Mouse (Mus musculus): ENCODE measurements around the gene Lrrc8d. TPM values are rescaled to one million over a fixed set of nuclear protein-coding genes. Genes with fewer than 3 reads are reported as not detected.
"Not testable (repeated sequence)": the region's sequence is repeated elsewhere in the genome, so short reads cannot be mapped to it uniquely, and the experiment has no call there.

Gene Lrrc8d
- polyA plus RNA-seq, 1 experiment from 2014 or later = 14.1 TPM

GRCm38 (mm10) chr5:105672332-105672731 lies 27.4 kb upstream of the Lrrc8d start:
- no peak overlapping the region for H3K9ac ChIP-seq
- no peak overlapping the region for H3K4me3 ChIP-seq (replicated peaks)
- no peak overlapping the region for H3K4me2 ChIP-seq
- no peaks in the 10 kb centered on the region for H3K9me3 ChIP-seq
- no peak overlapping the region for H3K27ac ChIP-seq
- H3K36me3 ChIP-seq = no peaks in the 10 kb centered on the region
- 63% methylated on average over 4 of the region's 4 CpGs for WGBS
- no peaks in the 10 kb centered on the region for H3K4me1 ChIP-seq
- ATAC-seq (ENCODE audit: insufficient read depth, low FRiP score, low read depth) = no peak
- H3K27me3 ChIP-seq (replicated peaks) = no peaks in the 10 kb centered on the region

DNA sequence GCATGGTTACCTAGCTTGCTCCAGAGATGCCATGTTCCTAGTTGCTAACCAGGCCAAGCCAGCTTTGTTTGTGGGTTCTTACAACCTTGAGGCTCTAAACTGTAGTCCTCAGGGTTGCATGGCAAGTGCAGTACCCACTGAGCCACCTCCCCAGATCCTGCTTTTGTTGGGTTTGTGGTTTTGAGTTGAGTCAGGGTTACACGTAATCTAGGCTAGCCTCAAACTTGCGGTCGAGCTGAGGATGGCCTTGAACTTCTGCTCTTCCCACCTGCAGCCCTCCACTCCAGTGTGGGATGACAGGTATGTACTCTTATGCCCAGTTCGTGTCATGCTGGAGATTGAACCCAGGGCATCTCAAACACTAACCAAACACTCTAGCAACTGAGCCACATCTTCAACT lies 24.3 kb upstream of the Lrrc8d start:
- 75% methylated on average over 4 of the region's 4 CpGs for WGBS
- Histone ChIP-seq H3K4me1 (0 out of 2 replicates have a peak, but pooled peaks cover 5% of the 10 kb centered on the region), H3K9ac (no peak overlapping the region), H3K27ac (no peak overlapping the region), H3K4me3 (replicated peaks) (no peak overlapping the region), H3K27me3 (replicated peaks) (no peaks in the 10 kb centered on the region), H3K9me3 (no peaks in the 10 kb centered on the region), H3K36me3 (no peaks in the 10 kb centered on the region), H3K4me2 (no peak overlapping the region)
- no peak for ATAC-seq (ENCODE audit: insufficient read depth, low FRiP score, low read depth)

DNA sequence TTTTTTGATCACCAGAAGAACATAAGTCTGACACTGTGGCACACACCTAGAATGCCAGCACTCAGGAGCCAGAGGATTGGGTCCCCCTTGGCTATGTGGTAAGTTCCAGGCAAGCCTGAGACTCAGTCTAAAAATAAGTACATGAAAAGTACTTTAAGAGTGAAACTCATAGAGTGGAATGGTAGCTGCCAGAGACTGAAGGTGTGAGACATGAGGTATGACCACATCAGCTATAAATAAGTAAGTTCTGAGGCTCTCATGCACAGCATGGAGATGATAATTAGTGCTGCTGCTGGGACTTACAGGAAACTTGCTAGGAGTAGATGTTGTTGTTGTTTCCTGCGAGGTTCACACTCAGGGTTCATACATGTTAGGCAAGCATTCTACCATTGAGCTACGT lies 22.7 kb upstream of the Lrrc8d start:
- Histone ChIP-seq H3K4me1 (0 out of 2 replicates have a peak, but pooled peaks cover 5% of the 10 kb centered on the region), H3K27me3 (replicated peaks) (no peaks in the 10 kb centered on the region), H3K9me3 (no peaks in the 10 kb centered on the region), H3K4me3 (replicated peaks) (no peak overlapping the region), H3K27ac (no peak overlapping the region), H3K9ac (no peak overlapping the region), H3K4me2 (no peak overlapping the region), H3K36me3 (no peaks in the 10 kb centered on the region)
- ATAC-seq (ENCODE audit: insufficient read depth, low FRiP score, low read depth) = no peak
- WGBS = 75% methylated on average over 2 of the region's 2 CpGs

DNA sequence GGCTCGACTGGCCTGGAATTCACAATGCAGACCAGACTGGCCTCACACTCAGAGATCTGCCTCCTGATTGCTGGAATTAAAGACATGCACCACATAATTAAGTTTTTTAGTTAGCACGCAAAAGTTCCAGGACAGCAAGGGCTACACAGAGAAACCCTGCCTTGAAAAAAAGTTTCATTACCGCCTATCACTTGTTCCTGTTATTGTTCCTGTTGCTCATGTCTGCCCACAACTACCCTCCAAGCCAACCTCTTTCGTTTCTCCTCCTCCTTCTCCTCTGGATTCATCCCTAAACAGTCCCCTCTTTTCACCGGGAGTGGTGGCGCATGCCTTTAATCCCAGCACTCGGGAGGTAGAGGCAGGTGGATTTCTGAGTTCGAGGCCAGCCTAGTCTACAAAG lies 21.5 kb upstream of the Lrrc8d start:
- Histone ChIP-seq H3K4me3 (replicated peaks) (no peak overlapping the region), H3K27me3 (replicated peaks) (no peaks in the 10 kb centered on the region), H3K9ac (no peak overlapping the region), H3K4me1 (0 out of 2 replicates have a peak, but pooled peaks cover 5% of the 10 kb centered on the region), H3K27ac (no peak overlapping the region), H3K9me3 (no peaks in the 10 kb centered on the region), H3K36me3 (no peaks in the 10 kb centered on the region), H3K4me2 (no peak overlapping the region)
- whole genome bisulfite sequencing = 84% methylated on average over 8 of the region's 8 CpGs
- ATAC-seq (ENCODE audit: insufficient read depth, low FRiP score, low read depth) = no peak

GRCm38 (mm10) chr5:105679261-105679660 lies 20.5 kb upstream of the Lrrc8d start:
- no peak for ATAC-seq (ENCODE audit: insufficient read depth, low FRiP score, low read depth)
- Histone ChIP-seq H3K36me3 (no peaks in the 10 kb centered on the region), H3K4me1 (0 out of 2 replicates have a peak, but pooled peaks cover 5% of the 10 kb centered on the region), H3K27me3 (replicated peaks) (no peaks in the 10 kb centered on the region), H3K27ac (no peak overlapping the region), H3K9me3 (no peaks in the 10 kb centered on the region), H3K4me2 (no peak overlapping the region), H3K4me3 (replicated peaks) (no peak overlapping the region), H3K9ac (no peak overlapping the region)
- 52% methylated on average over 4 of the region's 4 CpGs for WGBS

DNA sequence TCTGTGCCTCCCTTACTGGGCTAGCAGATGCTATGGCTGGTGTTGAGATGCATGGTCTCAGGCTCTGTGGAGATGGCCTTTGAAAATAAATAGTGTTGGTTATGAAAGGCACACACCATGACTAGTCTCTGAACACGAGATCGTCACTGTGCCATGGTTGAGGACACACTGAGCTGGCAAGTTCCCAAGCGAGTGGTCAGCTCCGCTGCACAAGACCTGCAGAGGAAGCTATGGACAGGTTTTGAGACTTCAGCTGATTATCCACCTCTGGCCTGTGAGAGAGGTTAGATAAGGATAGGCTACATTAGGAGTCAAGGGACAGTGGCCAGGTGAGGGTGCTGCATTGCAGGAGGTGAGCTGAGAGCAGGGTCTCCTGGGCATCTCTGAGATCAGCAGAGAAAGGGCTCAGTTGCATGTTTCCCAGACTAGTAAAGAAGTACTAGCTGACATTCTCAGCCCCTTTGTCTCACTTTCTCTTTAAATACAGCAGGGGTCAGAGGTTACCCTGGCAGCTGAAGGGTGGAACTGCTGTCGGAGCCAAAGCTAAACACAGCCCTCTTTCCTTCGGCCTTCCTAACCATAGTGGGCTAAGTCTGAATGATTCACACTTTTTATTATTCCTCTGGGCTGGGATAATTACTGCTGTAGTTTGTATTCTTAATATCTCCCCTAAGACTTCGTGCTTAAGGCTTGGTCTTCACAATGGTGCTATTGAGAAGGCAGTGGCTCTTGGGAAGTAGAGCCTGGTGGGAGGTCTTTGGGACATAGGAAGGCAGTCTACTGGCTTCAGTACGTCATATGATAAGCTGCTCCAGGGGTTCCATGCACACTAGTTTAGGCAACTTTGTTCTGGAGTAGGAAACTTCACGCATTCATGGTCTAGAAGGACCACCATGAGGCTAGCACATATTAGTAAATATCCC lies 19.6 kb upstream of the Lrrc8d start:
- 60% methylated on average over 9 of the region's 9 CpGs for WGBS
- no peak overlapping the region for H3K27ac ChIP-seq
- H3K4me1 ChIP-seq = 0 out of 2 replicates have a peak, but pooled peaks cover 5% of the 10 kb centered on the region
- H3K9me3 ChIP-seq = no peaks in the 10 kb centered on the region
- no peaks in the 10 kb centered on the region for H3K36me3 ChIP-seq
- H3K4me2 ChIP-seq = no peak overlapping the region
- ATAC-seq (ENCODE audit: insufficient read depth, low FRiP score, low read depth) = no peak
- H3K4me3 ChIP-seq (replicated peaks) = no peak overlapping the region
- no peaks in the 10 kb centered on the region for H3K27me3 ChIP-seq (replicated peaks)
- no peak overlapping the region for H3K9ac ChIP-seq

GRCm38 (mm10) chr5:105682143-105682611 lies 17.6 kb upstream of the Lrrc8d start:
- no peak for ATAC-seq (ENCODE audit: insufficient read depth, low FRiP score, low read depth)
- Histone ChIP-seq H3K27me3 (replicated peaks) (no peaks in the 10 kb centered on the region), H3K9me3 (no peaks in the 10 kb centered on the region), H3K27ac (no peak overlapping the region), H3K4me2 (no peak overlapping the region), H3K4me1 (0 out of 2 replicates have a peak, but pooled peaks cover 5% of the 10 kb centered on the region), H3K9ac (no peak overlapping the region), H3K4me3 (replicated peaks) (no peak overlapping the region), H3K36me3 (no peaks in the 10 kb centered on the region)
- WGBS = 63% methylated on average over 9 of the region's 9 CpGs

GRCm38 (mm10) chr5:105683912-105684350 lies 15.8 kb upstream of the Lrrc8d start:
- Histone ChIP-seq H3K9me3 (no peaks in the 10 kb centered on the region), H3K9ac (no peak overlapping the region), H3K36me3 (no peaks in the 10 kb centered on the region), H3K27ac (no peak overlapping the region), H3K4me3 (replicated peaks) (no peak overlapping the region), H3K27me3 (replicated peaks) (no peaks in the 10 kb centered on the region), H3K4me2 (no peak overlapping the region), H3K4me1 (0 out of 2 replicates have a peak, but pooled peaks cover 5% of the 10 kb centered on the region)
- ATAC-seq (ENCODE audit: insufficient read depth, low FRiP score, low read depth) = no peak
- 45% methylated on average over 4 of the region's 4 CpGs for WGBS

GRCm38 (mm10) chr5:105684861-105685600 lies 14.7 kb upstream of the Lrrc8d start:
- no peak overlapping the region; the same call in 1 of the 2 replicates for H3K4me2 ChIP-seq
- H3K9ac ChIP-seq = no peak overlapping the region
- no peaks in the 10 kb centered on the region for H3K36me3 ChIP-seq
- no peak overlapping the region for H3K4me3 ChIP-seq (replicated peaks)
- H3K27ac ChIP-seq = no peak overlapping the region
- no peak for ATAC-seq (ENCODE audit: insufficient read depth, low FRiP score, low read depth)
- H3K4me1 ChIP-seq = 0 out of 2 replicates have a peak, but pooled peaks cover 3% of the 10 kb centered on the region
- WGBS = 23% methylated on average over 14 of the region's 14 CpGs
- no peaks in the 10 kb centered on the region for H3K27me3 ChIP-seq (replicated peaks)
- no peaks in the 10 kb centered on the region for H3K9me3 ChIP-seq

DNA sequence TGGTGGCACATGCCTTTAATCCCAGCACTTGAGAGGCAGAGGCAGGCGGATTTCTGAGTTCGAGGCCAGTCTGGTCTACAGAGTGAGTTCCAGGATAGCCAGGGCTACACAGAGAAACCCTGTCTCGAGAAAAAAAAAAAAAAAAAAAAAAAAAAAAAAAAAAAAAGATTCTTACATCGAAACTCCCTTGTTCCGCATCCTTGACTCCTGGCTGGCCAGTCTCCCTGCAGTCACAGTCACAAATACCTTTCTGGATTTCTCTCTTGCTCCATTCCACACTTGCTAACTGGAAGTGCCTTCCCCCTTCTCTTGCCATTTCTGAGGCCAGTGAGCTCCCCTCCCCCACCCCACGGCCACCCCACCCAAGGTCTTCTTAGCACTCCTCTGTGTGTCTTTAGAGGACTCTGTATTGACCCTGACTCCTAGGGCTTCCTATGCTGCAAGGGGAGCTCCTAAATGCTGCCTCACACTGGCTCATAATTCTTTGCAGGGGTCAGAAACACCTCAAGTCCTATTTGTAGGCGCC lies 13.9 kb upstream of the Lrrc8d start:
- H3K27ac ChIP-seq; H3K27me3 ChIP-seq (replicated peaks); H3K36me3 ChIP-seq; H3K4me3 ChIP-seq (replicated peaks); ATAC-seq (ENCODE audit: insufficient read depth, low FRiP score, low read depth); H3K9me3 ChIP-seq; H3K9ac ChIP-seq; H3K4me2 ChIP-seq; H3K4me1 ChIP-seq: not testable (repeated sequence)
- WGBS = 78% methylated on average over 7 of the region's 7 CpGs

DNA sequence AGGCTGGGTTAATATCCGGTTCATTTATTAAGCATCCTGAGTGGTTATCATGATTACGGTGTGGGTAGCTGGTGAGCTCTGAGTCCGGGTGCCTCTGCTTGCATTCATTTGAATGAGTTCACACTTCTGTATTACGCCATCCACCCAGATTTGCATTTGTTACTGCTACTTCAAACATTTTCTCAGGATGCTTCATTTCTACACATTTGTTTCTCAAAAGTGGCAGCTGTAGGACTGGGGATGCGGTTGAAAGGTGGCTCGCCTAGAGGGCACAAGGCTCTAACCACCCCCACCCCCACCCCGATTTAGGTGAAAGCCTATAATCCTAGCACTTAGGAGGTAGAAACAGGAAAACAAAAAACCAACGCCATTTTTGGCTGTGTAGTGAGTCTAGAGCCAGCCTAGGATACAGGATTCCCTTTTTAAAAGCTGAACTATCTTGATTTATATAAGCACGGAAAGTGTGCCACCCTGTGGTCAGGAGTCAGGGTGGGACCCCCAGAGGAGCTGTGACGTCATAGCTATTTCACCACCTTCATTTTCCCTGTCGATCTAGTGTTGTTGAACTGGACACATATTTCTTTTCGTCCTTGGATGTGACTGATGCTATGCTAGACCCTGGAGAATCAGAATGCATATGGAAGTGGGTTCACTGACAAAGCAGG lies 13.3 kb upstream of the Lrrc8d start:
- Histone ChIP-seq H3K27me3 (replicated peaks) (no peaks in the 10 kb centered on the region), H3K4me1 (no peaks in the 10 kb centered on the region), H3K4me2 (no peak overlapping the region), H3K36me3 (no peaks in the 10 kb centered on the region), H3K27ac (no peak overlapping the region), H3K9me3 (no peaks in the 10 kb centered on the region), H3K4me3 (replicated peaks) (no peak overlapping the region), H3K9ac (no peak overlapping the region)
- no peak for ATAC-seq (ENCODE audit: insufficient read depth, low FRiP score, low read depth)
- 56% methylated on average over 12 of the region's 12 CpGs for WGBS

All from stomach, embryonic 15.5 days (tissue).